Mouse (Mus musculus) embryonic facial prominence, embryonic 15.5 days (tissue): ENCODE measurements around the gene Lrrc28. TPM values are rescaled to one million over a fixed set of nuclear protein-coding genes. Genes with fewer than 3 reads are reported as not detected.

Experiments
- ATAC-seq: fragments of 200-750 bp; cut with Nextera tagmentation; 2 replicates; pipeline ENCODE4 v1.8.0; 2017; ENCODE audit warnings: low read depth, moderate TSS enrichment; ENCODE audit not compliant: insufficient number of reproducible peaks, low FRiP score, low TSS enrichment
- H3K27ac ChIP-seq: fragments of 300-500 bp; sonication (generic); replicated peaks from 2 replicates; pipeline ENCODE4 v1.5.1; 2015; ENCODE audit warnings: mild to moderate bottlenecking, inconsistent platforms
- H3K27me3 ChIP-seq: fragments of 300-500 bp; sonication (generic); 2 replicates; pipeline ENCODE4 v1.6.1; 2015; ENCODE audit warnings: inconsistent platforms
- H3K36me3 ChIP-seq: fragments of 300-500 bp; sonication (generic); 2 replicates; pipeline ENCODE4 v1.6.1; 2015; ENCODE audit warnings: mild to moderate bottlenecking, inconsistent platforms
- H3K4me1 ChIP-seq: fragments of 300-500 bp; sonication (generic); 2 replicates; pipeline ENCODE4 v1.6.1; 2015; ENCODE audit warnings: inconsistent platforms
- H3K4me2 ChIP-seq: fragments of 300-500 bp; sonication (generic); replicated peaks from 2 replicates; pipeline ENCODE4 v1.6.1; 2015; ENCODE audit warnings: mild to moderate bottlenecking, inconsistent platforms
- H3K4me3 ChIP-seq: fragments of 300-500 bp; sonication (generic); replicated peaks from 2 replicates; pipeline ENCODE4 v1.5.1; 2015; ENCODE audit warnings: mild to moderate bottlenecking, inconsistent platforms
- H3K9ac ChIP-seq: fragments of 300-500 bp; sonication (generic); 2 replicates; pipeline ENCODE4 v1.6.1; 2015; ENCODE audit warnings: inconsistent platforms
- H3K9me3 ChIP-seq: fragments of 300-500 bp; sonication (generic); replicated peaks from 2 replicates; pipeline ENCODE4 v1.6.1; 2016; ENCODE audit warnings: inconsistent platforms
- WGBS: fragments of 180-500 bp; shearing (Covaris S2); methylation state at CpG from one replicate; pipeline ENCODE4 v1.1.7; 2015; 5-methylcytosine and 5-hydroxymethylcytosine counted together
- polyA plus RNA-seq: library from polyadenylated mRNA; unstranded; fragments of >200 nt; fragmentation: Nextera tagmentation; extraction: Ambion mirVana; gene quantifications from 2 replicates; pipeline ENCODE4 v1.2.1, GENCODE M21; 2015

Lrrc28 gene
- polyA plus RNA-seq, 1 experiment from 2014 or later: 22.4 TPM

GRCm38 (mm10) chr7:67558230-67558629 is 86.8 kb downstream of the Lrrc28 start:
- no peaks in the 10 kb centered on the region for H3K9me3 ChIP-seq
- no peak overlapping the region for H3K27ac ChIP-seq
- WGBS: 73% methylated on average over 5 of the region's 5 CpGs
- no peaks in the 10 kb centered on the region for H3K36me3 ChIP-seq
- H3K4me2 ChIP-seq: no peak overlapping the region
- H3K4me1 ChIP-seq: peaks cover 6% of the 10 kb centered on the region
- no peak for ATAC-seq
- no peaks in the 10 kb centered on the region for H3K27me3 ChIP-seq
- H3K4me3 ChIP-seq: no peak overlapping the region
- no peak overlapping the region for H3K9ac ChIP-seq

- no peak for ATAC-seq
- WGBS: 76% methylated on average over 2 of the region's 2 CpGs
- H3K9ac ChIP-seq: no peak overlapping the region
- H3K27ac ChIP-seq: no peak overlapping the region
- no peak overlapping the region for H3K4me2 ChIP-seq
- H3K9me3 ChIP-seq: no peaks in the 10 kb centered on the region
- no peaks in the 10 kb centered on the region for H3K27me3 ChIP-seq
- no peaks in the 10 kb centered on the region for H3K36me3 ChIP-seq
- H3K4me3 ChIP-seq: no peak overlapping the region
- H3K4me1 ChIP-seq: no peaks in the 10 kb centered on the region
These were observed 90.2 kb downstream of the Lrrc28 start for GRCm38 (mm10) chr7:67554863-67555262.

GRCm38 (mm10) chr7:67551242-67551641 is 93.8 kb downstream of the Lrrc28 start:
- Histone ChIP-seq H3K9me3 (no peaks in the 10 kb centered on the region), H3K4me1 (peaks cover 8% of the 10 kb centered on the region), H3K27ac (no peak overlapping the region), H3K4me2 (no peak overlapping the region), H3K27me3 (no peaks in the 10 kb centered on the region), H3K9ac (no peak overlapping the region), H3K36me3 (no peaks in the 10 kb centered on the region), H3K4me3 (no peak overlapping the region)
- 62% methylated on average over 2 of the region's 2 CpGs for WGBS
- ATAC-seq: no peak

GRCm38 (mm10) chr7:67549073-67549561 is 96.0 kb downstream of the Lrrc28 start:
- Histone ChIP-seq H3K9me3 (no peaks in the 10 kb centered on the region), H3K27me3 (no peaks in the 10 kb centered on the region), H3K4me2 (no peak overlapping the region), H3K36me3 (no peaks in the 10 kb centered on the region), H3K9ac (no peak overlapping the region), H3K27ac (peak overlapping the region; percentile 23; the same call in 1 of the 2 replicates), H3K4me3 (no peak overlapping the region), H3K4me1 (peaks cover 8% of the 10 kb centered on the region)
- ATAC-seq: peak; percentile 79; the same call in 1 of the 2 replicates
- 26% methylated on average over 6 of the region's 6 CpGs for WGBS

- ATAC-seq: no peak
- H3K36me3 ChIP-seq: no peaks in the 10 kb centered on the region
- no peaks in the 10 kb centered on the region for H3K27me3 ChIP-seq
- no peaks in the 10 kb centered on the region for H3K9me3 ChIP-seq
- no peak overlapping the region for H3K9ac ChIP-seq
- H3K4me2 ChIP-seq: no peak overlapping the region
- H3K4me1 ChIP-seq: peaks cover 8% of the 10 kb centered on the region
- H3K4me3 ChIP-seq: no peak overlapping the region
- H3K27ac ChIP-seq: 0 out of 2 replicates have a peak overlapping the region, but pooled peaks have one; percentile 23
- WGBS: 74% methylated on average over 6 of the region's 6 CpGs
These were observed 96.4 kb downstream of the Lrrc28 start for GRCm38 (mm10) chr7:67548599-67549041.

GRCm38 (mm10) chr7:67546282-67546681 is 98.8 kb downstream of the Lrrc28 start:
- 88% methylated on average over 5 of the region's 5 CpGs for WGBS
- Histone ChIP-seq H3K27ac (no peak overlapping the region), H3K9ac (no peak overlapping the region), H3K4me1 (peaks cover 8% of the 10 kb centered on the region), H3K4me3 (no peak overlapping the region), H3K27me3 (no peaks in the 10 kb centered on the region), H3K9me3 (no peaks in the 10 kb centered on the region), H3K36me3 (no peaks in the 10 kb centered on the region), H3K4me2 (no peak overlapping the region)
- no peak for ATAC-seq

- H3K4me3 ChIP-seq: no peak overlapping the region
- ATAC-seq: no peak
- no peaks in the 10 kb centered on the region for H3K9me3 ChIP-seq
- peaks cover 8% of the 10 kb centered on the region for H3K4me1 ChIP-seq
- H3K4me2 ChIP-seq: no peak overlapping the region
- no peak overlapping the region for H3K9ac ChIP-seq
- H3K27me3 ChIP-seq: no peaks in the 10 kb centered on the region
- no peak overlapping the region for H3K27ac ChIP-seq
- no peaks in the 10 kb centered on the region for H3K36me3 ChIP-seq
These were observed 100.5 kb downstream of the Lrrc28 start for GRCm38 (mm10) chr7:67544586-67544985.

GRCm38 (mm10) chr7:67543641-67544040 is 101.4 kb downstream of the Lrrc28 start:
- Histone ChIP-seq H3K4me3 (no peak overlapping the region), H3K9ac (no peak overlapping the region), H3K27ac (no peak overlapping the region), H3K36me3 (no peaks in the 10 kb centered on the region), H3K4me2 (no peak overlapping the region), H3K27me3 (no peaks in the 10 kb centered on the region), H3K4me1 (no peaks in the 10 kb centered on the region; the same call in 1 of the 2 replicates), H3K9me3 (no peaks in the 10 kb centered on the region)
- WGBS: 75% methylated on average over 6 of the region's 6 CpGs
- ATAC-seq: no peak

GRCm38 (mm10) chr7:67536588-67537372 is 108.3 kb downstream of the Lrrc28 start:
- Histone ChIP-seq H3K36me3 (no peaks in the 10 kb centered on the region), H3K4me2 (no peak overlapping the region), H3K4me3 (no peak overlapping the region), H3K4me1 (peaks cover 4% of the 10 kb centered on the region; the same call in 1 of the 2 replicates), H3K27ac (no peak overlapping the region), H3K9ac (no peak overlapping the region), H3K27me3 (no peaks in the 10 kb centered on the region), H3K9me3 (no peaks in the 10 kb centered on the region)
- 88% methylated on average over 11 of the region's 11 CpGs for WGBS
- no peak for ATAC-seq

GRCm38 (mm10) chr7:67535941-67536340 is 109.1 kb downstream of the Lrrc28 start:
- Histone ChIP-seq H3K27me3 (no peaks in the 10 kb centered on the region), H3K36me3 (no peaks in the 10 kb centered on the region), H3K9ac (no peak overlapping the region), H3K27ac (no peak overlapping the region), H3K4me1 (peaks cover 4% of the 10 kb centered on the region; the same call in 1 of the 2 replicates), H3K4me3 (no peak overlapping the region), H3K4me2 (no peak overlapping the region), H3K9me3 (no peaks in the 10 kb centered on the region)
- ATAC-seq: no peak
- WGBS: 80% methylated on average over 4 of the region's 4 CpGs

GRCm38 (mm10) chr7:67530981-67531380 is 114.1 kb downstream of the Lrrc28 start:
- ATAC-seq: no peak
- Histone ChIP-seq H3K36me3 (no peaks in the 10 kb centered on the region), H3K9me3 (no peaks in the 10 kb centered on the region), H3K4me2 (no peak overlapping the region), H3K9ac (no peak overlapping the region), H3K4me3 (no peak overlapping the region), H3K4me1 (peaks cover 19% of the 10 kb centered on the region), H3K27ac (no peak overlapping the region), H3K27me3 (no peaks in the 10 kb centered on the region)
- WGBS: 68% methylated on average over 2 of the region's 2 CpGs

GRCm38 (mm10) chr7:67529381-67529780 is 115.7 kb downstream of the Lrrc28 start:
- H3K27ac ChIP-seq: no peak overlapping the region
- no peaks in the 10 kb centered on the region for H3K9me3 ChIP-seq
- H3K27me3 ChIP-seq: no peaks in the 10 kb centered on the region
- H3K36me3 ChIP-seq: no peaks in the 10 kb centered on the region
- no peak overlapping the region for H3K4me2 ChIP-seq
- no peak overlapping the region for H3K4me3 ChIP-seq
- WGBS: 63% methylated on average over 6 of the region's 6 CpGs
- H3K4me1 ChIP-seq: peaks cover 22% of the 10 kb centered on the region
- no peak for ATAC-seq
- no peak overlapping the region for H3K9ac ChIP-seq
